Mouse (Mus musculus) G1E (cell line): Measurements from ENCODE around the gene C1qtnf7.

Experiments used
- CTCF ChIP-seq: IDR thresholded peaks from 2 replicates; pipeline ENCODE4 v1.5.1; 2012; ENCODE audit warnings: low read depth, low read length, inconsistent platforms, mixed read lengths
- GATA1 ChIP-seq: IDR thresholded peaks from 2 replicates; pipeline ENCODE4 v1.6.1; 2012; ENCODE audit warnings: borderline replicate concordance, low read length, inconsistent platforms, mixed read lengths
- GATA2 ChIP-seq: IDR thresholded peaks from 2 replicates; pipeline ENCODE4 v1.6.1; 2012; ENCODE audit warnings: low read depth, low read length, inconsistent platforms, borderline replicate concordance
- POLR2AphosphoS5 ChIP-seq: IDR thresholded peaks from 2 replicates; pipeline ENCODE4 v1.6.1; 2012; ENCODE audit warnings: low read depth, low read length, inconsistent platforms; ENCODE audit not compliant: insufficient replicate concordance
- TAL1 ChIP-seq: conservative IDR thresholded peaks from 2 replicates; pipeline ENCODE4 v1.6.1; 2012; ENCODE audit warnings: low read depth, low read length, inconsistent platforms, mixed read lengths

DNA sequence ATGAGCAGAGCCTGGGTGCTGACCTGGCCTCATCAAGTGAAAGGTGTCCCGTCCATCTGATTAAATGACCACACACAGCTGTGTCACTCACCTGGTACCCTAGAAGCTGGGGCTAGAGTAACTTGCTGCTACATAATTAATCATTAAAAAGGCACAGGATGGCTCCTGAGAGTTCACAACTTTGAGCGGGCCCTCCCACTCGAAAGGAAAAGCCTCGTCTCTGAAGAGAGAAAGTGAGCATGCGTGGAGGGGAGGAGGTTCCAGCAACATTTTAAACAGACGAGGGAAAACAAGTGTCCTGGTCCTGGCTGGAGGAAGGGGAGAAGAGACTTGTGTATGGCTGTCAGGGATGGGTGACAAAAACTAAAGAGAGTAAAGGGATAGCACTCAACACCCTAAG lies 148.2 kb downstream of the C1qtnf7 start:
- TF ChIP-seq CTCF, result no peak
- no peak for TF ChIP-seq GATA1
- TF ChIP-seq TAL1, result no peak
- no peak for TF ChIP-seq POLR2AphosphoS5
- no peak for TF ChIP-seq GATA2
